Mouse (Mus musculus) stomach, embryonic 15.5 days (tissue): ENCODE measurements around the gene Sptssb. TPM values are rescaled to one million over a fixed set of nuclear protein-coding genes. Genes with fewer than 3 reads are reported as not detected.
A peak's percentile ranks its signal among the peaks of the same experiment; 100 is the strongest.

ENCODE experiments used
- ATAC-seq: fragments of 200-750 bp; cut with Nextera tagmentation; 2 replicates; pipeline ENCODE4 v1.8.0; 2017; ENCODE audit warnings: low read depth, moderate number of reproducible peaks, moderate TSS enrichment; ENCODE audit not compliant: insufficient read depth, low FRiP score
- H3K27ac ChIP-seq: fragments of 300-500 bp; sonication (generic); 2 replicates; pipeline ENCODE4 v1.5.1; 2015; ENCODE audit warnings: mild to moderate bottlenecking, inconsistent platforms
- H3K27me3 ChIP-seq: fragments of 300-500 bp; sonication (generic); replicated peaks from 2 replicates; pipeline ENCODE4 v1.6.1; 2015; ENCODE audit warnings: inconsistent platforms
- H3K36me3 ChIP-seq: fragments of 300-500 bp; sonication (generic); 2 replicates; pipeline ENCODE4 v1.6.1; 2015; ENCODE audit warnings: inconsistent platforms
- H3K4me1 ChIP-seq: fragments of 300-500 bp; sonication (generic); 2 replicates; pipeline ENCODE4 v1.6.1; 2015; ENCODE audit warnings: inconsistent platforms
- H3K4me2 ChIP-seq: fragments of 300-500 bp; sonication (generic); 2 replicates; pipeline ENCODE4 v1.6.1; 2015; ENCODE audit warnings: mild to moderate bottlenecking, inconsistent platforms
- H3K4me3 ChIP-seq: fragments of 300-500 bp; sonication (generic); replicated peaks from 2 replicates; pipeline ENCODE4 v1.5.1; 2015; ENCODE audit warnings: inconsistent platforms
- H3K9ac ChIP-seq: fragments of 300-500 bp; sonication (generic); 2 replicates; pipeline ENCODE4 v1.6.1; 2015; ENCODE audit warnings: inconsistent platforms
- H3K9me3 ChIP-seq: fragments of 300-500 bp; sonication (generic); 2 replicates; pipeline ENCODE4 v1.6.1; 2016; ENCODE audit warnings: inconsistent platforms
- WGBS: fragments of 180-500 bp; shearing (Covaris S2); methylation state at CpG from one replicate; pipeline ENCODE4 v1.1.7; 2015; 5-methylcytosine and 5-hydroxymethylcytosine counted together
- polyA plus RNA-seq: library from polyadenylated mRNA; unstranded; fragments of >200 nt; fragmentation: Nextera tagmentation; extraction: Ambion mirVana; gene quantifications from 2 replicates; pipeline ENCODE4 v1.2.1, GENCODE M21; 2015

Sptssb gene
- polyA plus RNA-seq, 1 experiment from 2014 or later = 37.0 TPM

GRCm38 (mm10) chr3:69819851-69820200 is 39.9 kb downstream of the Sptssb start:
- no peak overlapping the region for H3K9ac ChIP-seq
- H3K9me3 ChIP-seq = no peaks in the 10 kb centered on the region
- no peak overlapping the region for H3K4me2 ChIP-seq
- no peaks in the 10 kb centered on the region for H3K27me3 ChIP-seq
- 0 out of 2 replicates have a peak, but pooled peaks cover 4% of the 10 kb centered on the region for H3K4me1 ChIP-seq
- 51% methylated on average over 3 of the region's 3 CpGs for WGBS
- no peak for ATAC-seq
- H3K27ac ChIP-seq = no peak overlapping the region
- no peaks in the 10 kb centered on the region for H3K36me3 ChIP-seq
- H3K4me3 ChIP-seq = no peak overlapping the region

- no peak overlapping the region for H3K4me3 ChIP-seq
- no peaks in the 10 kb centered on the region for H3K27me3 ChIP-seq
- ATAC-seq = no peak
- no peak overlapping the region for H3K9ac ChIP-seq
- 75% methylated on average over 7 of the region's 7 CpGs for WGBS
- no peaks in the 10 kb centered on the region for H3K9me3 ChIP-seq
- H3K27ac ChIP-seq = no peak overlapping the region
- no peak overlapping the region for H3K4me2 ChIP-seq
- H3K36me3 ChIP-seq = no peaks in the 10 kb centered on the region
- H3K4me1 ChIP-seq = 0 out of 2 replicates have a peak, but pooled peaks cover 4% of the 10 kb centered on the region
Observed at GRCm38 (mm10) chr3:69819146-69819850, 40.4 kb downstream of the Sptssb start.

- Histone ChIP-seq H3K4me2 (no peak overlapping the region), H3K4me1 (0 out of 2 replicates have a peak, but pooled peaks cover 4% of the 10 kb centered on the region), H3K4me3 (no peak overlapping the region), H3K9ac (no peak overlapping the region), H3K36me3 (no peaks in the 10 kb centered on the region), H3K27ac (no peak overlapping the region), H3K9me3 (no peaks in the 10 kb centered on the region), H3K27me3 (no peaks in the 10 kb centered on the region)
- 60% methylated on average over 5 of the region's 5 CpGs for WGBS
- ATAC-seq = no peak
Observed at GRCm38 (mm10) chr3:69818466-69818865, 41.3 kb downstream of the Sptssb start.

GRCm38 (mm10) chr3:69816547-69816946 is 43.2 kb downstream of the Sptssb start:
- H3K9me3 ChIP-seq = no peaks in the 10 kb centered on the region
- H3K27ac ChIP-seq = no peak overlapping the region
- 0 out of 2 replicates have a peak, but pooled peaks cover 4% of the 10 kb centered on the region for H3K4me1 ChIP-seq
- no peak overlapping the region for H3K9ac ChIP-seq
- H3K4me3 ChIP-seq = no peak overlapping the region
- H3K27me3 ChIP-seq = no peaks in the 10 kb centered on the region
- WGBS = 62% methylated on average over 2 of the region's 2 CpGs
- no peak for ATAC-seq
- H3K36me3 ChIP-seq = no peaks in the 10 kb centered on the region
- H3K4me2 ChIP-seq = no peak overlapping the region

- H3K27me3 ChIP-seq = no peaks in the 10 kb centered on the region
- 0 out of 2 replicates have a peak, but pooled peaks cover under 1% of the 10 kb centered on the region for H3K4me1 ChIP-seq
- H3K9ac ChIP-seq = no peak overlapping the region
- 24% methylated on average over 11 of the region's 11 CpGs for WGBS
- no peak overlapping the region for H3K4me3 ChIP-seq
- peak overlapping the region; percentile 21; the same call in 1 of the 2 replicates for H3K27ac ChIP-seq
- no peaks in the 10 kb centered on the region for H3K9me3 ChIP-seq
- ATAC-seq = peak; percentile 52; the same call in 1 of the 2 replicates
- H3K4me2 ChIP-seq = no peak overlapping the region
- H3K36me3 ChIP-seq = no peaks in the 10 kb centered on the region
Observed at GRCm38 (mm10) chr3:69813005-69813695, 46.6 kb downstream of the Sptssb start.

- H3K27me3 ChIP-seq = no peaks in the 10 kb centered on the region
- no peaks in the 10 kb centered on the region for H3K4me1 ChIP-seq
- WGBS = 37% methylated on average over 2 of the region's 2 CpGs
- H3K36me3 ChIP-seq = no peaks in the 10 kb centered on the region
- no peak overlapping the region for H3K4me3 ChIP-seq
- H3K9ac ChIP-seq = no peak overlapping the region
- H3K27ac ChIP-seq = peak overlapping the region; percentile 21; the same call in 1 of the 2 replicates
- ATAC-seq = peak; percentile 22; the same call in 1 of the 2 replicates
- H3K4me2 ChIP-seq = no peak overlapping the region
- H3K9me3 ChIP-seq = no peaks in the 10 kb centered on the region
Observed at GRCm38 (mm10) chr3:69812442-69812841, 47.3 kb downstream of the Sptssb start.

- WGBS = 43% methylated on average over 7 of the region's 7 CpGs
- no peaks in the 10 kb centered on the region for H3K27me3 ChIP-seq
- no peak overlapping the region; the same call in 1 of the 2 replicates for H3K27ac ChIP-seq
- H3K36me3 ChIP-seq = no peaks in the 10 kb centered on the region
- no peaks in the 10 kb centered on the region for H3K9me3 ChIP-seq
- ATAC-seq = no peak
- no peaks in the 10 kb centered on the region for H3K4me1 ChIP-seq
- no peak overlapping the region for H3K4me2 ChIP-seq
- H3K4me3 ChIP-seq = no peak overlapping the region
- no peak overlapping the region for H3K9ac ChIP-seq
Observed at GRCm38 (mm10) chr3:69808479-69808878, 51.3 kb downstream of the Sptssb start.

- no peaks in the 10 kb centered on the region for H3K27me3 ChIP-seq
- H3K27ac ChIP-seq = no peak overlapping the region
- no peaks in the 10 kb centered on the region for H3K36me3 ChIP-seq
- no peaks in the 10 kb centered on the region for H3K4me1 ChIP-seq
- no peak overlapping the region for H3K4me2 ChIP-seq
- no peak overlapping the region for H3K9ac ChIP-seq
- WGBS = 88% methylated on average over 1 of the region's 1 CpGs
- ATAC-seq = no peak
- H3K9me3 ChIP-seq = no peaks in the 10 kb centered on the region
- no peak overlapping the region for H3K4me3 ChIP-seq
Observed at GRCm38 (mm10) chr3:69803137-69803536, 56.6 kb downstream of the Sptssb start.

- H3K9me3 ChIP-seq = no peaks in the 10 kb centered on the region
- H3K36me3 ChIP-seq = no peaks in the 10 kb centered on the region
- 26% methylated on average over 7 of the region's 7 CpGs for WGBS
- no peak overlapping the region for H3K9ac ChIP-seq
- no peaks in the 10 kb centered on the region for H3K27me3 ChIP-seq
- no peak for ATAC-seq
- no peak overlapping the region for H3K4me3 ChIP-seq
- no peaks in the 10 kb centered on the region for H3K4me1 ChIP-seq
- no peak overlapping the region for H3K27ac ChIP-seq
- H3K4me2 ChIP-seq = no peak overlapping the region
Observed at GRCm38 (mm10) chr3:69800829-69801384, 58.8 kb downstream of the Sptssb start.

GRCm38 (mm10) chr3:69799096-69799495 is 60.6 kb downstream of the Sptssb start:
- Histone ChIP-seq H3K4me2 (no peak overlapping the region), H3K36me3 (no peaks in the 10 kb centered on the region), H3K27me3 (no peaks in the 10 kb centered on the region), H3K9me3 (no peaks in the 10 kb centered on the region), H3K4me3 (no peak overlapping the region), H3K4me1 (no peaks in the 10 kb centered on the region), H3K27ac (no peak overlapping the region), H3K9ac (no peak overlapping the region)
- WGBS = 68% methylated on average over 1 of the region's 1 CpGs
- ATAC-seq = no peak

- H3K4me3 ChIP-seq = no peak overlapping the region
- H3K9me3 ChIP-seq = no peaks in the 10 kb centered on the region
- no peak overlapping the region for H3K4me2 ChIP-seq
- WGBS = 70% methylated on average over 2 of the region's 2 CpGs
- no peaks in the 10 kb centered on the region for H3K27me3 ChIP-seq
- no peak overlapping the region for H3K9ac ChIP-seq
- no peak for ATAC-seq
- no peaks in the 10 kb centered on the region for H3K4me1 ChIP-seq
- H3K36me3 ChIP-seq = no peaks in the 10 kb centered on the region
- H3K27ac ChIP-seq = no peak overlapping the region
Observed at GRCm38 (mm10) chr3:69797969-69798368, 61.8 kb downstream of the Sptssb start.

- ATAC-seq = no peak
- Histone ChIP-seq H3K9ac (no peak overlapping the region), H3K4me1 (no peaks in the 10 kb centered on the region), H3K4me2 (no peak overlapping the region), H3K27me3 (no peaks in the 10 kb centered on the region), H3K9me3 (no peaks in the 10 kb centered on the region), H3K4me3 (no peak overlapping the region), H3K36me3 (no peaks in the 10 kb centered on the region), H3K27ac (no peak overlapping the region)
- WGBS = 83% methylated on average over 4 of the region's 4 CpGs
Observed at GRCm38 (mm10) chr3:69797533-69797932, 62.2 kb downstream of the Sptssb start.
